Mouse (Mus musculus) megakaryocyte, embryonic 14.5 days (primary cell): ENCODE data around the gene Slc25a11. TPM values are rescaled to one million over a fixed set of nuclear protein-coding genes. Genes with fewer than 3 reads are reported as not detected.
A peak's percentile ranks its signal among the peaks of the same experiment; 100 is the strongest.

Experiments
- H3K27me3 ChIP-seq: replicated peaks from 2 replicates; pipeline ENCODE3; 2012; ENCODE audit warnings: inconsistent platforms
- H3K36me3 ChIP-seq: replicated peaks from 2 replicates; pipeline ENCODE3; 2012; ENCODE audit warnings: low read length, inconsistent platforms, mixed read lengths
- H3K4me1 ChIP-seq: 2 replicates; pipeline ENCODE4 v1.6.1; 2012; ENCODE audit warnings: inconsistent platforms
- H3K4me3 ChIP-seq: replicated peaks from 2 replicates; pipeline ENCODE3; 2012; ENCODE audit warnings: moderate library complexity, mild to moderate bottlenecking, inconsistent platforms
- H3K9me3 ChIP-seq: 2 replicates; pipeline ENCODE4 v1.6.1; 2012; ENCODE audit warnings: inconsistent platforms
- FLI1 ChIP-seq: IDR thresholded peaks from 2 replicates; pipeline ENCODE4 v1.6.1; 2012; ENCODE audit warnings: low read length, inconsistent platforms, mixed read lengths
- GATA1 ChIP-seq: IDR thresholded peaks from 3 replicates; pipeline ENCODE4 v1.6.1; 2012; ENCODE audit warnings: mixed read lengths, low read length, inconsistent platforms, borderline replicate concordance
- polyA plus RNA-seq: library from polyadenylated mRNA; stranded (reverse); fragments of >175 nt; gene quantifications from 2 replicates; pipeline ENCODE4 v1.2.3, GENCODE M21; 2012; ENCODE audit warnings: low replicate concordance; ENCODE audit not compliant: insufficient read depth

Gene Slc25a11
- polyA plus RNA-seq, 1 experiment, result 78.7 TPM

GRCm38 (mm10) chr11:70652884-70653344 lies 5.6 kb upstream of the Slc25a11 start:
- Histone ChIP-seq H3K4me1 (peaks cover 73% of the 10 kb centered on the region), H3K4me3 (peak overlapping the region; percentile 100), H3K36me3 (peaks cover 56% of the 10 kb centered on the region), H3K9me3 (no peaks in the 10 kb centered on the region), H3K27me3 (no peaks in the 10 kb centered on the region)
- no peak for TF ChIP-seq GATA1
- TF ChIP-seq FLI1, result no peak

GRCm38 (mm10) chr11:70652029-70652883 lies 5.0 kb upstream of the Slc25a11 start:
- TF ChIP-seq FLI1, result no peak
- TF ChIP-seq GATA1, result no peak
- H3K4me3 ChIP-seq, result peak overlapping the region; percentile 100
- H3K36me3 ChIP-seq, result peaks cover 59% of the 10 kb centered on the region
- H3K4me1 ChIP-seq, result peaks cover 66% of the 10 kb centered on the region
- H3K9me3 ChIP-seq, result no peaks in the 10 kb centered on the region
- H3K27me3 ChIP-seq, result no peaks in the 10 kb centered on the region

- TF ChIP-seq FLI1, result no peak
- Histone ChIP-seq H3K27me3 (no peaks in the 10 kb centered on the region), H3K36me3 (peaks cover 59% of the 10 kb centered on the region), H3K4me3 (peak overlapping the region; percentile 100), H3K9me3 (no peaks in the 10 kb centered on the region), H3K4me1 (peaks cover 61% of the 10 kb centered on the region)
Observed at GRCm38 (mm10) chr11:70651391-70651790, 4.1 kb upstream of the Slc25a11 start.

GRCm38 (mm10) chr11:70650322-70651175 lies 3.3 kb upstream of the Slc25a11 start:
- Histone ChIP-seq H3K27me3 (no peaks in the 10 kb centered on the region), H3K4me1 (peaks cover 60% of the 10 kb centered on the region), H3K36me3 (peaks cover 66% of the 10 kb centered on the region), H3K4me3 (peak overlapping the region; percentile 100), H3K9me3 (no peaks in the 10 kb centered on the region)
- TF ChIP-seq FLI1 (no peak), GATA1 (no peak)

- Histone ChIP-seq H3K4me3 (peak overlapping the region; percentile 93), H3K36me3 (peaks cover 79% of the 10 kb centered on the region), H3K9me3 (no peaks in the 10 kb centered on the region), H3K27me3 (no peaks in the 10 kb centered on the region), H3K4me1 (peaks cover 68% of the 10 kb centered on the region)
- no peak for TF ChIP-seq GATA1
- TF ChIP-seq FLI1, result no peak
Observed at GRCm38 (mm10) chr11:70649185-70649734, 2.0 kb upstream of the Slc25a11 start.

- Histone ChIP-seq H3K36me3 (peaks cover 84% of the 10 kb centered on the region), H3K9me3 (no peaks in the 10 kb centered on the region), H3K4me1 (peaks cover 73% of the 10 kb centered on the region), H3K4me3 (peak overlapping the region; percentile 93), H3K27me3 (no peaks in the 10 kb centered on the region)
- no peak for TF ChIP-seq GATA1
- no peak for TF ChIP-seq FLI1
Observed at GRCm38 (mm10) chr11:70648512-70648911, 1.2 kb upstream of the Slc25a11 start.

GRCm38 (mm10) chr11:70647716-70648420 lies 589 bp upstream of the Slc25a11 start:
- H3K4me1 ChIP-seq, result peaks cover 78% of the 10 kb centered on the region
- H3K9me3 ChIP-seq, result no peaks in the 10 kb centered on the region
- H3K4me3 ChIP-seq, result peak overlapping the region; percentile 93
- H3K36me3 ChIP-seq, result peaks cover 86% of the 10 kb centered on the region
- no peak for TF ChIP-seq GATA1
- TF ChIP-seq FLI1, result 0 out of 2 replicates have a peak, but pooled peaks have one; percentile 2
- no peaks in the 10 kb centered on the region for H3K27me3 ChIP-seq

- peaks cover 84% of the 10 kb centered on the region for H3K36me3 ChIP-seq
- no peaks in the 10 kb centered on the region for H3K9me3 ChIP-seq
- no peaks in the 10 kb centered on the region for H3K27me3 ChIP-seq
- TF ChIP-seq FLI1 (no peak), GATA1 (no peak)
- H3K4me1 ChIP-seq, result peaks cover 71% of the 10 kb centered on the region
- H3K4me3 ChIP-seq, result peak overlapping the region; percentile 93
Observed at GRCm38 (mm10) chr11:70646259-70646555, 1.1 kb downstream of the Slc25a11 start.
